Mouse (Mus musculus): ENCODE measurements around the gene Map4k4. TPM values are rescaled to one million over a fixed set of nuclear protein-coding genes. Genes with fewer than 3 reads are reported as not detected.

Map4k4 gene
- polyA plus RNA-seq, 1 experiment from 2014 or later, result 42.6 TPM

DNA sequence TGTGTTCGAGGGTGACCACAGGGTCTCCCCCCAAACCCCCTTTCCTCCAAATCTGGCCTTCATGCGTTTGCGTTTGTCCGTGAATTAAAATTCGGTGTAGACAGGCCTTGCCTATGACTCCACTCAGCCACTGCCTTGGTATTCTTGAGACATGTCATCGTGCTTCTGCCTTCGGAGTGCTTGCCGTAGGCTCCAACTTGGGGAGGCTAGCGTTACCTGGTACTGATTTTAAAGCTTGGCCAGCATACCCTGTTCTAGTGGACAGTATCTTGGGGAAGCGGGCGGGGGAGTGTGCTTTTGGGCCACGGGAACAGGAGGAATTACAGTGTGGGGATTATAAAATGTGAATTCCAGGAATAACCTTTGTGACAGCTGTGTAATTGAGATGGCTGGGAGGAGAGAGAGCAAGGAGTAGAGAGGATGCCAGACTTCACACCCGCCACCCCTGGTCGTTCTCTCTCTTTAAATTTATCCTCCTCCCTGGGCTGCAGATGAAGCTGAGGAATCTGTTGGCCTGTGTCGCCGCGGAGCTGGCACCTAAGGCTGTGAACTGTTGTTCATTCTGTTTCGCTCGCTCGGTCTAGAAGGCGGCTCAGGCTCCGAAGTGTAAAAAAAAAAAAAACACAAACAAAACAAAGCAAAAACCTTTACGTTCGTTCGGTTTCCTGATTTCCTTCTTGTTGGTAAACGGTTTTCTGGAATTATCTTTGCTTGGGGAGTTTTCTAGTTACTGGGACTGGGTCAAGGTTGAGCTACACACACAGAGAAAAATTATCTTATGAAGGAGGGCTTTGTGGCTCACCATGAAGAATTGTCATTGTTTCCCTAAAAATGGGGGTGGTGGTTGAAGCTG, 1.4 kb downstream of the Map4k4 start:
- Histone ChIP-seq H3K27me3 (no peaks in the 10 kb centered on the region), H3K4me2 (peak overlapping the region; percentile 77), H3K4me3 (peak overlapping the region; percentile 85), H3K9me3 (no peaks in the 10 kb centered on the region), H3K36me3 (0 out of 2 replicates have a peak, but pooled peaks cover 6% of the 10 kb centered on the region), H3K9ac (peak overlapping the region; percentile 99), H3K27ac (replicated peaks) (peak overlapping the region; percentile 99), H3K4me1 (replicated peaks) (peaks cover 57% of the 10 kb centered on the region)
- under 1% methylated on average over 26 of the region's 26 CpGs for WGBS
- ATAC-seq (ENCODE audit: low FRiP score, low read depth), result no peak

DNA sequence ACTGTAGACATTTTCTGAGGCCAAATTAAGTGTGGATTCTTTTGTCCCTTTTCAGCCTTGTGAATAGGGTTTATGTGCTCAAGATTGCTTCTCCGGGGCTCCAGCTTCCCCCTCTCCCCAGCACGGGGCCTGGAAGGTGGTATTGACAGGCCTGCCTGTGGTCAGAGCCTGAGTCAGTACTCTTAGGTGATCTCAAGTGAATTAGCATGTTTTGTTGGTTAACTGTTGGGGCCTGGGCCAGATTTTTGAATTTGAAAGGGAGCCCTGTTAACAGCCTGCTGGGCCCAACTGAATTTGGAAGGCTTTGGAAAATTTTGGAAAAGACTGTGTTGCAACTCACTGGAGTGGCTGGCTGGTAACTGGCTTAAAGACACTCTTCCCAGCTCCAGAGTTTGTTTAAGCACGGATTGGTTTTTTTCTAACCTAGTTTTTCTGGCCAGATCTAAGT, 2.0 kb downstream of the Map4k4 start:
- H3K4me3 ChIP-seq, result peak overlapping the region; percentile 85
- no peak for ATAC-seq (ENCODE audit: low FRiP score, low read depth)
- H3K36me3 ChIP-seq, result 0 out of 2 replicates have a peak, but pooled peaks cover 6% of the 10 kb centered on the region
- peak overlapping the region; percentile 99 for H3K27ac ChIP-seq (replicated peaks)
- WGBS, result 0% methylated on average over 3 of the region's 3 CpGs
- H3K27me3 ChIP-seq, result no peaks in the 10 kb centered on the region
- H3K9ac ChIP-seq, result peak overlapping the region; percentile 99
- H3K4me2 ChIP-seq, result peak overlapping the region; percentile 77
- H3K4me1 ChIP-seq (replicated peaks), result peaks cover 63% of the 10 kb centered on the region
- no peaks in the 10 kb centered on the region for H3K9me3 ChIP-seq

DNA sequence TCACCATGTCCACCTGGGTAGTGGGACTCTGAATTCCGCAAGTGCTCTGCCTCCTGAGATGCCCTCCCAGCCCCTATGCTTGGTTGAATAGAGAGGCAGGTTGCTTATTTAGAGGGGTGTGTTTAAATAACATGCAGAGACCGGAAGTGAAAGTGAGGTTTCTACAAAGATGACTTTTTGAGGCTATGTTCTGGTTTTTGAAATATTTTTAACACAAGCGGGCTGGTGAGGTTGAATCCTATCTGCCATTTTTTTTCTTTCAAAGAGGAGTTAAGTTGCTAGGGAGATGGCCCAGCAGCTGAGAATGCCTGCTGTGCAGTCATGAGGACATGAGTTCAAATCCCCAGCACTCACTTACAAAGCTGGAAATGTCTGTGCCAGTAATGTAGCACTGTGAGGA, 4.0 kb downstream of the Map4k4 start:
- Histone ChIP-seq H3K4me2 (peak overlapping the region; percentile 77), H3K4me1 (replicated peaks) (peaks cover 77% of the 10 kb centered on the region), H3K4me3 (peak overlapping the region; percentile 10; the same call in 1 of the 2 replicates), H3K9ac (no peak overlapping the region), H3K27me3 (no peaks in the 10 kb centered on the region), H3K9me3 (no peaks in the 10 kb centered on the region), H3K27ac (replicated peaks) (no peak overlapping the region), H3K36me3 (0 out of 2 replicates have a peak, but pooled peaks cover 6% of the 10 kb centered on the region)
- WGBS, result 86% methylated on average over 3 of the region's 3 CpGs
- ATAC-seq (ENCODE audit: low FRiP score, low read depth), result no peak

DNA sequence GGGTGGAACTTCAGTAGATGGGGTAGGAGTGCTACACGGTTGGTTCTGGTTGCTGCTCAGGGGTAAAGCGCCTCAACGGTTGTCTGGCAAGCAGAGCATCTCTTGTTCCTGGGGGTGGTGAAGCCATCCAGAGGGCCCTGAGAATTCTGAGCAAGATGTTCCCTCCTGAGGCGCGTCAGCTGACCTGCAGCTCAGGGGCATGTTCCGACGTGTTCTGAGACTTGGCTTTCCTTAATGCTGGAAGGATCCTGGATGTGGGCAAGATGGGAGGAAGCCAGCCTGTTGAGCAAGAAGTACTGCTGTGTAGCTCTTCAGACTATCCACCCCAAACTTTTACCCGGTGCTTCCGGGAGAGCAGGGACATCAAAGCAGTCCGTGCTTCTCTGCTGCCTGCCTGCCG, 6.2 kb downstream of the Map4k4 start:
- Histone ChIP-seq H3K36me3 (peaks cover 15% of the 10 kb centered on the region), H3K9me3 (no peaks in the 10 kb centered on the region), H3K9ac (no peak overlapping the region), H3K4me3 (no peak overlapping the region), H3K27ac (replicated peaks) (0 out of 2 replicates have a peak overlapping the region, but pooled peaks have one; percentile 39), H3K27me3 (no peaks in the 10 kb centered on the region), H3K4me2 (peak overlapping the region; percentile 38), H3K4me1 (replicated peaks) (peaks cover 94% of the 10 kb centered on the region)
- WGBS, result 57% methylated on average over 11 of the region's 11 CpGs
- ATAC-seq (ENCODE audit: low FRiP score, low read depth), result no peak

DNA sequence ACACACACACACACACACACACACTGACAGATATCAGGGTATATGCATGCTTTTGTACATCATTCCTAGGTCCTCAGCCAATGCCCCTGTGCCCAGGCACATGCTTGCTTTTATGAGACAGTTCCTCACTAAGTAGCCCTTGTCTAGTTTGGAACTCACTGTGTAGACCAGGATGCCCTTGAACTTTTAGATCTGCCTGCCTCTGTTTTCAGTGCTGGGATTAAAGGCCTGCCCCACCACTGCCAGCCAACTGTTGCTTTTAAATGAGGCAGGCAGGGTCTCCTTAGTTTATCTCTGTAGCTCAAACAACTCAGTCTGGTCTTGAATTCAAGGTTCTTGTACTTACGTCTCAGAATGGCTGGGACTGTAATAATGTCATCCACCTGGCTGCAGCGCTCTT, 8.3 kb downstream of the Map4k4 start:
- no peak overlapping the region for H3K4me3 ChIP-seq
- peaks cover 15% of the 10 kb centered on the region for H3K36me3 ChIP-seq
- no peak overlapping the region for H3K4me2 ChIP-seq
- no peak for ATAC-seq (ENCODE audit: low FRiP score, low read depth)
- no peaks in the 10 kb centered on the region for H3K27me3 ChIP-seq
- WGBS, result 95% methylated on average over 2 of the region's 2 CpGs
- no peak overlapping the region for H3K9ac ChIP-seq
- peaks cover 97% of the 10 kb centered on the region for H3K4me1 ChIP-seq (replicated peaks)
- H3K27ac ChIP-seq (replicated peaks), result no peak overlapping the region
- no peaks in the 10 kb centered on the region for H3K9me3 ChIP-seq

DNA sequence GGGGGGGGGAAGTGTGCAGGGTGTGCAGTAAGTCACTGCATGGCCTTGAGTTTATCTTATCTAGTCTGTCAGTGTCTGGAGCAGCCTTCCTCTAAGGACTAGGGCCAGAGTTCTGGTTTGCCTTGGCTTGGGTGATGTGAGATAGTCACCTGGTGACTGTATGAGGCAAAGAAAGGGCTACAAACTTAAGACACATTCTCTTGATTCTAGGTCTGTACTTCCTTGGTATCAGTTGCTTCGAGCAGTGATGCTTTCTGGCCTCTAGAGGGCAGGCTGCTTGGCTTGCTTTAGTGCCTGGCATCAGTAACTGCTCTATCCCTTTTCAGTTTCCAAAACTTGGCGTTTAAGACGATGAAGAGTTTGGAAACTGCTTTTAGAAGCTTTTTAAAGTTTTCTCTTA, 10.7 kb downstream of the Map4k4 start:
- Histone ChIP-seq H3K27ac (replicated peaks) (no peak overlapping the region), H3K4me2 (no peak overlapping the region), H3K9me3 (no peaks in the 10 kb centered on the region), H3K27me3 (no peaks in the 10 kb centered on the region), H3K9ac (no peak overlapping the region), H3K4me3 (no peak overlapping the region), H3K4me1 (replicated peaks) (peaks cover 73% of the 10 kb centered on the region), H3K36me3 (peaks cover 10% of the 10 kb centered on the region)
- WGBS, result 54% methylated on average over 3 of the region's 3 CpGs
- peak; percentile 35 for ATAC-seq (ENCODE audit: low FRiP score, low read depth)

DNA sequence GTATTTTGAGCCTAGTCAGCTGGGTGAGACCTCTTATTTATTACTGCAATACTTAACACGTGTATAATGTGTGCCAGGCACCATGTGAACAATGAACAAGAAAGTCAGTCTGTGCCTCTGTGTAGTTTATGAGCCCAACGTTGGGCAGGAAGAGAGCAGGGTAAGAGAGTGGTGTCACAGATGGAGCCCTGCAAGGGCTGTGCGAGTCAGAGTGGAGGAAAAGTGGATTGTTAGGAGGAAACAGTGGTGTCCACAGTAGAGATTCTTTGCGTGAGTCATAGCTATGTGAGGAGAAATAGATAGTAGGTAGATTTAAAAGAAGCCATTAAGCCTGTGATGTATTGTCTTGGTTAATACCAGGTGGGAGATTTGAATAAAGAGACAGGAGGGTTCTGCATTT, 12.5 kb downstream of the Map4k4 start:
- Histone ChIP-seq H3K4me3 (no peak overlapping the region), H3K4me2 (no peak overlapping the region), H3K4me1 (replicated peaks) (peaks cover 66% of the 10 kb centered on the region), H3K27me3 (no peaks in the 10 kb centered on the region), H3K9ac (no peak overlapping the region), H3K27ac (replicated peaks) (no peak overlapping the region), H3K9me3 (no peaks in the 10 kb centered on the region), H3K36me3 (peaks cover 10% of the 10 kb centered on the region)
- ATAC-seq (ENCODE audit: low FRiP score, low read depth), result 0 out of 2 replicates have a peak, but pooled peaks have one; percentile 8
- WGBS, result 78% methylated on average over 4 of the region's 4 CpGs

DNA sequence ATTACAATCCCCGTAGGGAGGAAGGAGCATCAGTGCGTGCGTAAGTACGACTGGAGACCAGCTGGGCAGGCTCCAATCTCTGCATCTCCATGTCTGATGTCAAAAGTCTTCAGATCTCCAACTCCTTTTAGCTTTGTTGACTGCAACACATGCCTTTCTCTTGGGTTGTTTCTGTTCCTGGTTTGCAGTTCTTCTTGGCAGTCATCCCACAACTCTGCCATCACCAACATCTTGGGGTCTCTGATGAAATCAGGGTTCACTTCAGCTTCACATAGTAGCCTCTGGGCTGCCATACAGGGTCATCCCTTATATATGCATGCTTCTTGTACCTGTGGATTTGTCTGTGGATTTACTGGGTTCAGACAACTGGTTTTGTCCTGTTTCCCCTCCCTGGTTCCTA, 15.4 kb downstream of the Map4k4 start:
- peaks cover 49% of the 10 kb centered on the region for H3K4me1 ChIP-seq (replicated peaks)
- no peak overlapping the region for H3K9ac ChIP-seq
- ATAC-seq (ENCODE audit: low FRiP score, low read depth), result no peak
- H3K4me2 ChIP-seq, result no peak overlapping the region
- H3K36me3 ChIP-seq, result no peaks in the 10 kb centered on the region
- no peaks in the 10 kb centered on the region for H3K9me3 ChIP-seq
- H3K27me3 ChIP-seq, result no peaks in the 10 kb centered on the region
- 75% methylated on average over 4 of the region's 4 CpGs for WGBS
- no peak overlapping the region for H3K27ac ChIP-seq (replicated peaks)
- H3K4me3 ChIP-seq, result no peak overlapping the region

DNA sequence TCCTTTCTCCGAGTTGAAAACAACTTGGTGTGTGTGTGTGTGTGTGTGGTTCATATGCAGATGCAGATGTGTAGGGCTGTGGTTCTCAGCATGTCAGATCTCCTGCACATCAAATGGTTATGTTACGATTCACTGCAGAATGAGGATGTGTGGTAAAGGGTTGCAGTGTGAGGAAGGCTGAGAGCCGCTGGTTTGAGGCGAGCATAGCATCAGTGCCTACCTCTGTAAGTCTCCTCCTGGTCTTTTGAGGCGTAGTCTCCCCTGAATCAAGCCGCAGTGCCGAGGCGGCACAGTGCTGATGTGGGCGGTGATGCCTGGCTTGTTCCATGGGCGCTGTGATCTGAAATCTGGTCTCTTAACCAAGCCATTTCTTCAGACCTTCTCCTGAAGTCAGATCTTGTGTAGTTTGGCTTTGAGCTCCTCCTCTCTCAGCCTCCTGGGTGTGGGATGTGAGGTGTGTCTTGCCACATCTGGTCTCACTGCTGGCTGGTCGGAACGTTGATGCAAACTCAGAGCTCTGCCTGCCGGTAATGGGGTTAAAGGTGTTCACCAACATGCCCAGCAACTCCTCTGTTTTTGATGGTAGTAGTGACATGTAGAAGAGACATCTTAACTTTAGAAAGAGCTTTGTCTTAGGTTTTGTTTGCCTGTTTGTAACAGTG, 17.3 kb downstream of the Map4k4 start:
- Histone ChIP-seq H3K27me3 (no peaks in the 10 kb centered on the region), H3K9me3 (no peaks in the 10 kb centered on the region), H3K27ac (replicated peaks) (no peak overlapping the region), H3K4me3 (no peak overlapping the region), H3K4me1 (replicated peaks) (peaks cover 50% of the 10 kb centered on the region), H3K9ac (no peak overlapping the region), H3K36me3 (no peaks in the 10 kb centered on the region), H3K4me2 (no peak overlapping the region)
- 80% methylated on average over 13 of the region's 13 CpGs for WGBS
- no peak for ATAC-seq (ENCODE audit: low FRiP score, low read depth)

DNA sequence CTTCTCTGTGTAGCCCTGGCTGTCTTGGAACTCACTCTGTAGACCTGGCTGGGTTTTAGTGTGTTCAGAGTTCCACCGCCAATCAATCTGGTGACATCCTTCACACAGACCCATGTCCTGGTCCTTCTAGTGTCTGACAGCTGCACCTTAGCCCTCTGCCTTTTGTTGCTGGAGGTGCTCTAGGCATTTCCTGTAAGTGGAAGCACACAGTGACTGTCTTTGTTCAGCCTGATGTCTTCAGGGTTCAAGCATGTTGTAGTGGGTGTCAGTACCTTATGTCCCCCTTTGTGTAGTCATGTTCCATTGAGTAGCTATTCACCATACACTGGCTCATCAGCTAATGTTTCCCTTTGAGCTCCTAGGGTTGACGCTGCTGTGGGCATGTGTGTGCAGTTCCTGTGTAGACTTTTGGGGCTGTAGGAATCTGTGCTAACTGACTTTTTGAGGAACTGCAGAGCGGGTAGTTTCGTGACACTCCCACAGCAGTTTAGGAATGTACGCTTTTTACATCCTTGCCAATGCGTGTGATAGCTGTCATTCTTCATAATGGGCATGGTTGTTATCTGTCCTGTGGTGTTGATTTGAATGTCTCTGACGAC, 17.9 kb downstream of the Map4k4 start:
- Histone ChIP-seq H3K36me3 (no peaks in the 10 kb centered on the region), H3K27me3 (no peaks in the 10 kb centered on the region), H3K4me3 (no peak overlapping the region), H3K27ac (replicated peaks) (no peak overlapping the region), H3K4me2 (no peak overlapping the region), H3K9ac (no peak overlapping the region), H3K4me1 (replicated peaks) (peaks cover 51% of the 10 kb centered on the region), H3K9me3 (no peaks in the 10 kb centered on the region)
- WGBS, result 79% methylated on average over 7 of the region's 7 CpGs
- ATAC-seq (ENCODE audit: low FRiP score, low read depth), result no peak

DNA sequence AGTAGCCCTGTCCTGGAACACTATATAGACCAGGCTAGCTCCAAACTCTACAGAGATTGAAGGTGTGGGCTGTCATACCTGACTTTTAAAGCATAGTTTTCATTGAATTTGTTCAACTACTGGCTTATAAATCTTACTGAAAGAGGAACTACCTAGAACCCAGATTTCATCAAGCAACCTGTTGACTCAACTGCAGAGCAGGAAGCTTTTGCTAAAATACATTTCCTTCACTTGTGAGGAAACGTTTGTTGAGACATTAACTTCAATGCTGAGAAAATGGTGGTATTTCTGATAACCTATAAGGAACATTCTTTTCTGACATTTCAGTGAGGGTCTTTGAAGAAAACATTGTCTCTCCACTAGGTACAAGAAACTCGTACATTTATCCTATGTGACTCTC, 19.9 kb downstream of the Map4k4 start:
- Histone ChIP-seq H3K9ac (no peak overlapping the region), H3K9me3 (no peaks in the 10 kb centered on the region), H3K4me3 (no peak overlapping the region), H3K27me3 (no peaks in the 10 kb centered on the region), H3K4me2 (no peak overlapping the region), H3K36me3 (no peaks in the 10 kb centered on the region), H3K4me1 (replicated peaks) (peaks cover 62% of the 10 kb centered on the region), H3K27ac (replicated peaks) (no peak overlapping the region)
- no peak for ATAC-seq (ENCODE audit: low FRiP score, low read depth)
- WGBS, result 81% methylated on average over 2 of the region's 2 CpGs

DNA sequence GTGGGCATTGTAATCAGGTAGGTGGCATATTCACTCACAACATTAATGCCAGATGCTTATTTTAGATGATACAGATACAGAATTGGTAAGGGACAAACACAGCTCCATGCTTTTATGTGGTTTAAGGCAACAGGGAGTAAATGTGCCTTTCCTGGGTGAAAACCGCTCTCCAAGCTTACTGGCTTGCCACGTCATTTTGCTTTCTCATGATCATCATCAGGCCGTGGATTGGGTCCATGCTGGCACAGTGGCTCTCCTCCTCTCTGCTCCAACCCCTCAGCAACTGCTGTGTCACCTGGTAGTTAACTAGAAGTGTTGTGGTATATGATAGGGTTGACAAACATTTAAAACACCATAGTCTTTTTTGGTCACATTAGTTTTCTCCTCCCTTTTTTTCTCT, 21.3 kb downstream of the Map4k4 start:
- WGBS, result 77% methylated on average over 3 of the region's 3 CpGs
- H3K9ac ChIP-seq, result no peak overlapping the region
- no peak for ATAC-seq (ENCODE audit: low FRiP score, low read depth)
- no peaks in the 10 kb centered on the region for H3K27me3 ChIP-seq
- no peak overlapping the region for H3K4me3 ChIP-seq
- H3K36me3 ChIP-seq, result no peaks in the 10 kb centered on the region
- no peaks in the 10 kb centered on the region for H3K9me3 ChIP-seq
- H3K27ac ChIP-seq (replicated peaks), result 0 out of 2 replicates have a peak overlapping the region, but pooled peaks have one; percentile 3
- H3K4me1 ChIP-seq (replicated peaks), result peaks cover 74% of the 10 kb centered on the region
- no peak overlapping the region for H3K4me2 ChIP-seq
